Mouse (Mus musculus) gastrocnemius, postnatal 4 days (tissue): Measurements from ENCODE around the gene Frmd4a. TPM values are rescaled to one million over a fixed set of nuclear protein-coding genes. Genes with fewer than 3 reads are reported as not detected.

Experiments used
- DNase-seq, 2 experiments: peaks; one replicate each; pipeline ENCODE4 v3.0.0; 2021 to 2022; ENCODE audit warnings: low spot score in 2 of 2, mixed read lengths in 2 of 2
- total RNA-seq, 2 experiments: library from RNA; stranded (reverse); gene quantifications; 2 replicates each; pipeline ENCODE4 v1.2.3; 2021

Gene Frmd4a
- total RNA-seq, 2 experiments from 2014 or later = 32.9 to 38.0 TPM

- no peak for DNase-seq
These were observed 362.9 kb downstream of the Frmd4a start for GRCm38 (mm10) chr2:4380435-4380834.

DNA sequence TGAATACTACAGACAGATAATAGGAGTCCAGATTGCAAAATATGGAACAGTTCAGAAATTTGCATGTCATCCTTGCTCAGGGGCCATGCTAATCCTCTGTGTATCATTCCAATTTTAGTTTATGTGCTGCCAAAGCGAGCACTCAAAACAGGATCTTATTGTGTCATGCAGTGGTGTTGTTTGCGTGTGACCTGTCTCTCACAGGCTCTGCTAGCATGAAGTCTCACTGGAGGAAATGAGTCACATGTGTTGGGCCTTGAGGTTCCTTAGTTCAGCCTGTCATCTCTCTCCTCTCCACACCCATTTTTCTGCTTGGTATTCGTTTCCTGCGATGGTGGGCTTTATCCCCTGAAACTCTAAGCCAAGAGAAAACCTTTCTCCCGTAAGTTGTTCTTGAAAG lies 363.4 kb downstream of the Frmd4a start:
- DNase-seq = no peak

DNA sequence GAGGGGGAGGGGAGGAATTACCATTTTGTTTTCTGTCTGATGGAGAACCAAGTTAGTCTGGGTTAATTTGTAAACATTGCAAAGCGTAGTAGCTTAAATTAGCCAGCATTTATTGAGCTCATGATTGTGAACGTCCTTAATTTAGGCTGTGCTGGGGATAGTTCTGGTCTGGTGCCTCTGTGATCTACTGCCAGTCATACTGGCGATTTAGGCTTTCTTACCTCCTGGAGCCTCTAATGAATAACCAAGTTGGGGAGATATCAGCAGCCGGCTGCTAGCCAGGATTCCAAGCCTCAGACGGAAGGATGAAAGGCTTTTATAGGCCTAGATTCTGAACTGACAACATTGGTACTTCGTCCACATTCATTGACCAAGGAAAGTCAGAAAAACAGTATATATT lies 369.0 kb downstream of the Frmd4a start:
- DNase-seq = no peak

DNA sequence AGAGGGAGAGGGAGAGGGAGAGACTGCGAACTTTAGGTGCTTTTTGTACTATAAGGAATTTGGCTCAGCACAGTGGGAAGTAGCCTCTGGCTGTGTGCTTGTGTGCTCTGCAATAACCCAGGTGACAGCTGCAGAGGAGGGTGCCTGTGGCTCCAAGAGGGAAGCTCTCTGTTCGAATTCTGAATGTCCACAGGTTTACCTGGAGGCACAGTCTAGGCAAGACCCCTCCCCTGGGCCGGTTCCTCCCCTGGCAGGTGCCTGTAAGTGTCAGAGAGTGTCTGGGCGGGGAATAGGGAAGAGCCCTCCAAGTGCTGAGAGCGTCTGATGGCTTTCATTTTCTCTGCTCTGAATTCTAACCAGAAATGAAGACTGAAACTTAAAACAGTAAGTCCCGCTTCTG lies 371.8 kb downstream of the Frmd4a start:
- DNase-seq = no peak

GRCm38 (mm10) chr2:4391091-4391490 lies 373.6 kb downstream of the Frmd4a start:
- no peak for DNase-seq

- DNase-seq = no peak
These were observed 374.2 kb downstream of the Frmd4a start for GRCm38 (mm10) chr2:4391678-4392085.

DNA sequence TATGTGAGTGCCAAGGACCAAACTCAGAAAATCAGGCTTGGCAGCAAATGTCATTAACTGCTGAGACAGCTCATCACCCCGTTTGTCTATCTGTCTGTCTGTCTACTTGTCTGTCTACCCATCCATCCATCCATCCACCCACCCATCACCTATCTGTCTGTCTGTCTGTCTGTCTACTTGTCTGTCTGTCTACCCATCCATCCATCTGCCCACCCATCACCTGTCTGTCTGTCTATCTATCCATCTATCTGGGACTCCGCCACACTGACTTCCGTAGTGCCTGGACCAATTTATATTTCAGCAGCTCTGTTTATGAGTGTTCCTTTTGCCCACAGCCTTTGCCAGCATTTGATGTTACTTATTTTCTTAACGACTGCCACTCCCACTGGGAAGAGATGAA lies 375.5 kb downstream of the Frmd4a start:
- no peak for DNase-seq

DNA sequence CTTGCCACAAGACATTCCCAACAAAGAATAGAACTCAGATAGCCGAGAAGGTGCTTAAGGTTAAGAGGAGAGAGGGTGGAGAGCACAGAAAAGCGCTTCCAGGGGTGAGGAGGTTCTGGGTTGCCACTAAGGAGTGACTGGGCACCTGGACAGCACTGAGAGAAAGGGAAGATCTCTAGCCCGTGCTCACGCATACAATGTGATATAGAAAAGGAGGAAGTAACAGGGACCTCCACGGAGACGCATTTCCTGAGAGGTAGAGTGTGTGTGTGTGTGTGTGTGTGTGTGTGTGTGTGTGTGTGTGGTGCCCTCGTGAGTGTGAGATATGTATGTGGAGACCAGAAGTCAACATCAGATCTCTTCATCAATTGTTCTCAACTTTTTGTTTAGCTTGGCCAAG lies 377.1 kb downstream of the Frmd4a start:
- no peak for DNase-seq

GRCm38 (mm10) chr2:4399721-4400120 lies 382.2 kb downstream of the Frmd4a start:
- DNase-seq = no peak

DNA sequence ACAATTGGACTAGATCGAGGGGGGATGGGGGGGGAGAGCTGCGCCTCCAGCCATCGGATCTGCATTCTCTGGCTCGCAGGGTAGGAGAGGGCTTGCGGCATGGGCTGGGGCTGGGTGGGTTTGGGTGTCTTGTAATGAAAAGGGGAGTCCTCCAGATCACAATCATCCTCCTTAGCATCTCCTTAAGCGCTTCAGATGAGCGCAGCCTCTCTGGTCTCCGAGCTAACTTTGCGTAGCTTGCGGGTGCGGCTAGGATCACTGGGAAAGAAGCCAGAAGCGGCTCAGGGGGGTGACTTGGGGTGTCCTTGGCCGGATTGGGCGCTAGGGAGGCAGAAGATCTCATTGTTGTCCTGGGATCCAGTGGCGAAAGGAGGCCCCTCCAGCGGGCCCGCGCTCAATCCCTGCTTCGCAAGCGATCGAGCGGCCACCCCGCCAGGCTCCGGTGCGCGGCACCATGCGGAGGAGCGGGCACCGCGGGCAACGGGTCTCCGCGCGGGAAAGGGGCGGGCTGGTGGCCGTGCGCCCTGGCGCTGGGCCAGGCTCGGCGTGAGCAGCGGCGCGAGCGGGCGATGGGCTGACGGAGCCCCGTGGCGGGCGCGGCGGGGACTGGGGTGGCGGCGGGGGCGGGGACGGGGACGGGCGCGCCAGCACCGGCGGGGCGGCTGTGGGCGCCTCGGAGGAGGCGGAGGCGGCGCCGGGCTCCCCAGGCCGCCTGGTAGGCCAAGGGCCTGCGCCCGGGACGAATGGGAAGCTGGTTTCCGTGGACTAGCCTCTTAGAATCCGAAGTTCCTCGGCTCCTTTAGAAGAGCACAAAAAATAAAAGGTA lies 383.5 kb downstream of the Frmd4a start:
- peak; percentile 39 to 60 for DNase-seq

GRCm38 (mm10) chr2:4401597-4402581 lies 384.4 kb downstream of the Frmd4a start:
- peak in 1 of 2 experiments; percentile 28 for DNase-seq

GRCm38 (mm10) chr2:4406977-4407376 lies 389.5 kb downstream of the Frmd4a start:
- no peak for DNase-seq

DNA sequence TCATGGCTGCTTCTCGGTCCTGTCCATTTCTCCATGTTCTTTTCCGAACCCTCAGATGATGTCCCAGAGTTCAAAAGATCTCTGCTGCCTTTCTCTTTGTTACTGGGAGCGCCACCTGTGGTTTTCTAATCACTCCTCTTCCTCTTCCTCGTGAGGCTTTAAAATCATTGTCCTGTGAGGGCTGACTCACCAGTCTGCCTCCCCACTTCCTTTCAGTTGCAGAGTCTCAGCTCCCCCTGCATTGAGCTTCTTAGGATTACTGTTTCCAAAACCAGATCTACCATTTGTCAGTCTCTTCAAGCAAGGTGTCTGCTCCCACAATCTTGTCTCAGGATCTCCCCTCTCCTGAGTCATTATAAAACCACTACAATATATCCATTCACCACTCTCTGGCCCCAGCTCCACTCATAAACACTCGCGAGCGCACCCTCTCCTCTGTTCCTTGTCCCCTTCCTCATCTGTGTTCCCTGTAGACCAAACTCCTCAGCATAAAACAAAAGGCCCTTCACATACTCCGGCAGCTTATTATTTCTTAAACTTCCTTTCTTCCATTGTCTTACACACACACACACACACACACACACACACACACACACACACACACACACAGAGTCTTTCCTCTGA lies 392.4 kb downstream of the Frmd4a start:
- DNase-seq = no peak

DNA sequence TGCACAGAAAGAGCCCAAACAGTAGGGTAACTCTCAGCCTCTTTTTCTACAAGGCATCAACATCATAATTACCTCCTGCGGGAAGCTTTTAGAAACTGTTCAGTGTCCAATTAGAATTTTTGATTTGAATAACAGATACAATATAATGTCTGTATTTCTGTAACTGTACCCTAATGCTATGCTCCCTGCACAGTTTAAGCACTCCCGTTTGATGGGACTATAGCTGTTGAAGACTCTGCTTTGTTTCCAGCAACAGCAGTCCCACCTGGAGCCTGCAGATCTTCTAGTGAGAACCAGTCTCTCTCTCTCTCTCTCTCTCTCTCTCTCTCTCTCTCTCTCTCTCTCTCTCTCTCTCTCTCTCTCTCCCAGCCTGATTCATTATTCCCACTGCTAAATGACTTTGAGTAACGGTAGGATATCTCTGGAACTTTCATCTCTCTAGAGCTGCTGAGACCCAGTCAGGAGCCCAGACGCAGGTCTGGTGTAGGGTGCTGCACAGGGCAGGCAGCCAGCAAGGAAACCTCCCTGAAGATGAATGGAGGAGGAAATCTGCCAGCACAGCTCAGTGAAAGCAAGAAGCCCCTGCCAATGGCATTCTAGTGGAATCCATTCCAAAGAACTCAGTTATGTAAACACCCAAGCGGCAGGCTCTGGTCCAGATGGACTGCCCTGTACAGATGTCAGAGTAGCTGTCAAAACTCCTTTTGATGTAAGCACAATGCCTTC lies 395.5 kb downstream of the Frmd4a start:
- DNase-seq = no peak

DNA sequence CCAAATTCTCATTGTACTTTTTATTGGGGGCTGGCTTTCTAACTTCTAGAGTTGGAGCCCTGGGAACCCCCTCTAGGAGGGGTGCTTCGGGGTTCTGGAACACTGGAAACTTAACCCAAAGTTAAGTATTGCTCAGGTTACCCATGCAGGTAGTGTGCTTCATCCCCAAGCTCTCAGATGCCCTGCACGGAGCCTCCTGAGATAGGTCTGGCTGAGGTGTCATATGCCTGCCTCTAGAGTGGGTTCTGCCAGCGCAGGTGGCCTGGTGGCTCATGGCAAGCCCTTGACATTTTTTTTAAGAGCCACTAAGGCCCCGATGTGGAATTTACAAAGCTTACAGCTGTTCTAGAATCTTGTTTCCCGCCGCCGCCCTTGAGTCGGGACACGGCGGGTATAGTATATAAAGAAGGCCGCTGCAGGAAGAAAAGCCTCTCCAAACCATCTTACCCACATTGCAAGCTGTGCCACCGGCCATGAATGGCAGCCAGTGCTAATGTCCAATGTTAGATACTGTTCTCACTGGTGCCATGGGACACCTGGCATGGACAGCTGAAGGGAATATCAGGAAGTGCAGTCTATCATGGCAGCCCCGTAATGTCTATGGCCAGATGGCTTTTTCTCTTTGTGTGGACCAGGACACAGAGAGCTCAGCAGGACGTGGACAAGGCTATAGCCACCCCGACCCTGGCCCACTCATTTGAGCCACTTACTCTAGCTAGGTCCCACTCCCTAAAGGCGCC lies 396.2 kb downstream of the Frmd4a start:
- DNase-seq = no peak

GRCm38 (mm10) chr2:4420679-4421312 lies 403.3 kb downstream of the Frmd4a start:
- DNase-seq = no peak

- no peak for DNase-seq
These were observed 404.2 kb downstream of the Frmd4a start for GRCm38 (mm10) chr2:4421757-4422156.

DNA sequence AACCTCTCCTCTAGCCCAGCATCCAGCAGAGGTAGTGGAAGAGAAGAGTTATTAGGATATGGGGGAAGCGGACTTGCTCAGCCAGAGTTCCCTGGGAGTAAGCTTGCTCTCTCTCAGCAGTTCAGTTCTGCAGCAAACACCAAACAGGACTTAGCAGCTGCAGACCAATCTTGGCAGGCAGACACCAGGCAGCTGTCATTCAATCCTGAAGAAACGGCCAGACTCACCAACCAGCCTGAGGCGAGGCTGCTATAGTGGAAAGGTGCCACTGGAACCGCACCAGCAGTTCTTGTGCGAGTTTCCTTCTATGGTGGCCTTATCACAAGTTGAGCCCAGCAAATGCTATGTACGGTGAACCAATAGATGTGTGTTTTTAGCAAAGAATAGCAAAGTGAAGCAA lies 406.4 kb downstream of the Frmd4a start:
- no peak for DNase-seq

DNA sequence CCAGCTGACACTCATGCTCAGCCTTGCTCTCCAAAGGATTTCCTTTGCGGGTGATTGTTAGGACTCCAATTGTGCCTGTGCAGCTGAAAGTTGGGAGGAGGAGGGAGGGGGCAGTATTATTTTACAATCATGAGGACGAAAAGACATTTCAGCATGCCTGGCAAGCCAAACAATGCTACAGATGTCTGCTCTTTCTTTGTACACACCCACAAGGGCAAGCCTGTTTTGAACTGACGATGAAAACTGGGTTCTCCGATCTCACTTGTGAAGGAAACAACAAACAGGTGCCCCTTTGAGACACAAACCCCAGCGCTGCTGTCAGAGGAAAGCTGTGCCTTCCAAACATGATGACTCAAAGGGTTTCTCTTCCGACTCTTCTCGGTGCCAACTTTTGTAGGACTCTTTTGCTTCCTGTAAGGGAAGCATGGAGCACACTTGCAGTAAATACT lies 410.9 kb downstream of the Frmd4a start:
- no peak for DNase-seq

GRCm38 (mm10) chr2:4433119-4433518 lies 415.6 kb downstream of the Frmd4a start:
- DNase-seq = no peak
